Mouse (Mus musculus) lung, postnatal 0 days (tissue): ENCODE data around the gene Neurl1b. TPM values are rescaled to one million over a fixed set of nuclear protein-coding genes. Genes with fewer than 3 reads are reported as not detected.

ENCODE experiments used
- ATAC-seq: fragments of 200-750 bp; cut with Nextera tagmentation; 2 replicates; pipeline ENCODE4 v1.8.0; 2017; ENCODE audit warnings: moderate library complexity
- DNase-seq: peaks from one replicate; pipeline ENCODE4 v3.0.0-alpha.2; 2016; ENCODE audit warnings: low spot score
- H3K27ac ChIP-seq: fragments of 300-500 bp; sonication (generic); 2 replicates; pipeline ENCODE4 v1.5.1; 2014; ENCODE audit warnings: antibody characterized with exemption, mild to moderate bottlenecking, low read length, mixed read lengths
- H3K27me3 ChIP-seq: fragments of 300-500 bp; sonication (generic); replicated peaks from 2 replicates; pipeline ENCODE4 v1.6.1; 2014; ENCODE audit warnings: low read length, mixed read lengths; ENCODE audit not compliant: insufficient read depth
- H3K36me3 ChIP-seq: fragments of 300-500 bp; sonication (generic); 2 replicates; pipeline ENCODE4 v1.6.1; 2014; ENCODE audit warnings: low read length, mixed read lengths; ENCODE audit not compliant: insufficient read depth
- H3K4me1 ChIP-seq: fragments of 300-500 bp; sonication (generic); 2 replicates; pipeline ENCODE4 v1.6.1; 2014; ENCODE audit warnings: antibody characterized with exemption, low read depth, low read length, mixed read lengths; ENCODE audit not compliant: insufficient read depth
- H3K4me2 ChIP-seq: fragments of 300-500 bp; sonication (generic); replicated peaks from 2 replicates; pipeline ENCODE4 v1.6.1; 2014; ENCODE audit warnings: low read depth, mild to moderate bottlenecking, low read length, moderate library complexity, mixed read lengths
- H3K4me3 ChIP-seq: fragments of 300-500 bp; sonication (generic); 2 replicates; pipeline ENCODE4 v1.5.1; 2014; ENCODE audit warnings: low read depth, low read length
- H3K9ac ChIP-seq: fragments of 300-500 bp; sonication (generic); replicated peaks from 2 replicates; pipeline ENCODE4 v1.6.1; 2014; ENCODE audit warnings: low read depth, mild to moderate bottlenecking
- H3K9me3 ChIP-seq: fragments of 300-500 bp; sonication (generic); 2 replicates; pipeline ENCODE4 v1.6.1; 2016; ENCODE audit warnings: low read length, mixed read lengths
- CTCF ChIP-seq: IDR thresholded peaks from 2 replicates; pipeline ENCODE4 v1.5.1; 2016; ENCODE audit warnings: antibody characterized with exemption, mild to moderate bottlenecking
- EP300 ChIP-seq: IDR thresholded peaks from 2 replicates; pipeline ENCODE4 v1.6.1; 2016; ENCODE audit warnings: antibody characterized with exemption, mild to moderate bottlenecking, control low read depth
- WGBS: fragments of 180-500 bp; shearing (Covaris S2); extraction: QIAGEN DNeasy Blood & Tissue Kit; methylation state at CpG from one replicate; pipeline ENCODE4 v1.1.7; 2014; 5-methylcytosine and 5-hydroxymethylcytosine counted together
- polyA plus RNA-seq: library from polyadenylated mRNA; unstranded; fragments of >200 nt; fragmentation: Nextera tagmentation; extraction: Ambion mirVana; gene quantifications from 2 replicates; pipeline ENCODE4 v1.2.1, GENCODE M21; 2015

The Neurl1b gene
- polyA plus RNA-seq, 1 experiment from 2014 or later, result 0.98 TPM

- WGBS, result 62% methylated on average over 5 of the region's 5 CpGs
- DNase-seq (no peak), ATAC-seq (no peak)
- Histone ChIP-seq H3K4me3 (no peak overlapping the region), H3K4me1 (peaks cover 8% of the 10 kb centered on the region; the same call in 1 of the 2 replicates), H3K27me3 (no peaks in the 10 kb centered on the region), H3K27ac (no peak overlapping the region), H3K9me3 (no peaks in the 10 kb centered on the region), H3K36me3 (no peaks in the 10 kb centered on the region), H3K4me2 (no peak overlapping the region), H3K9ac (no peak overlapping the region)
- TF ChIP-seq EP300, result no peak
- no peak for TF ChIP-seq CTCF
These were observed 24.0 kb upstream of the Neurl1b start for GRCm38 (mm10) chr17:26390666-26391065.

- no peak for ATAC-seq
- no peaks in the 10 kb centered on the region for H3K36me3 ChIP-seq
- no peak overlapping the region for H3K9ac ChIP-seq
- no peak overlapping the region for H3K4me3 ChIP-seq
- no peak overlapping the region for H3K4me2 ChIP-seq
- H3K27me3 ChIP-seq, result no peaks in the 10 kb centered on the region
- no peak overlapping the region for H3K27ac ChIP-seq
- no peak for DNase-seq
- 64% methylated on average over 7 of the region's 7 CpGs for WGBS
- TF ChIP-seq CTCF, result no peak
- no peak for TF ChIP-seq EP300
- peaks cover 8% of the 10 kb centered on the region; the same call in 1 of the 2 replicates for H3K4me1 ChIP-seq
- H3K9me3 ChIP-seq, result no peaks in the 10 kb centered on the region
These were observed 22.3 kb upstream of the Neurl1b start for GRCm38 (mm10) chr17:26392355-26392754.

- H3K27me3 ChIP-seq, result no peaks in the 10 kb centered on the region
- H3K9me3 ChIP-seq, result no peaks in the 10 kb centered on the region
- TF ChIP-seq EP300 (no peak), CTCF (no peak)
- DNase-seq (no peak), ATAC-seq (no peak)
- H3K4me1 ChIP-seq, result no peaks in the 10 kb centered on the region
- no peak overlapping the region for H3K4me3 ChIP-seq
- H3K4me2 ChIP-seq, result no peak overlapping the region
- H3K27ac ChIP-seq, result no peak overlapping the region
- no peak overlapping the region for H3K9ac ChIP-seq
- WGBS, result 57% methylated on average over 3 of the region's 3 CpGs
- no peaks in the 10 kb centered on the region for H3K36me3 ChIP-seq
These were observed 17.9 kb upstream of the Neurl1b start for GRCm38 (mm10) chr17:26396765-26397164.

GRCm38 (mm10) chr17:26397339-26397738 lies 17.3 kb upstream of the Neurl1b start:
- Histone ChIP-seq H3K4me1 (no peaks in the 10 kb centered on the region), H3K27ac (no peak overlapping the region), H3K4me2 (no peak overlapping the region), H3K36me3 (no peaks in the 10 kb centered on the region), H3K4me3 (no peak overlapping the region), H3K27me3 (no peaks in the 10 kb centered on the region), H3K9ac (no peak overlapping the region), H3K9me3 (no peaks in the 10 kb centered on the region)
- ATAC-seq, result peak; percentile 48; the same call in 1 of the 2 replicates
- TF ChIP-seq CTCF (no peak), EP300 (no peak)
- 26% methylated on average over 6 of the region's 6 CpGs for WGBS
- DNase-seq, result no peak

- 75% methylated on average over 10 of the region's 10 CpGs for WGBS
- no peak for ATAC-seq
- Histone ChIP-seq H3K4me3 (no peak overlapping the region), H3K9me3 (no peaks in the 10 kb centered on the region), H3K36me3 (no peaks in the 10 kb centered on the region), H3K27ac (no peak overlapping the region), H3K27me3 (no peaks in the 10 kb centered on the region), H3K9ac (no peak overlapping the region), H3K4me1 (no peaks in the 10 kb centered on the region), H3K4me2 (no peak overlapping the region)
- no peak for DNase-seq
- no peak for TF ChIP-seq CTCF
- no peak for TF ChIP-seq EP300
These were observed 9.1 kb upstream of the Neurl1b start for GRCm38 (mm10) chr17:26405340-26406100.

- H3K9ac ChIP-seq, result no peak overlapping the region
- no peak for ATAC-seq
- DNase-seq, result no peak
- H3K4me3 ChIP-seq, result no peak overlapping the region
- H3K4me2 ChIP-seq, result no peak overlapping the region
- H3K27me3 ChIP-seq, result no peaks in the 10 kb centered on the region
- H3K9me3 ChIP-seq, result no peaks in the 10 kb centered on the region
- H3K4me1 ChIP-seq, result 0 out of 2 replicates have a peak, but pooled peaks cover 7% of the 10 kb centered on the region
- WGBS, result 71% methylated on average over 5 of the region's 5 CpGs
- TF ChIP-seq CTCF (no peak), EP300 (no peak)
- H3K27ac ChIP-seq, result no peak overlapping the region
- no peaks in the 10 kb centered on the region for H3K36me3 ChIP-seq
These were observed 1.7 kb upstream of the Neurl1b start for GRCm38 (mm10) chr17:26412967-26413366.
